Mouse (Mus musculus) liver, postnatal 0 days (tissue): Measurements from ENCODE around the gene Zfhx3. TPM values are rescaled to one million over a fixed set of nuclear protein-coding genes. Genes with fewer than 3 reads are reported as not detected.

Experiments
- ATAC-seq: fragments of 200-750 bp; cut with Nextera tagmentation; 2 replicates; pipeline ENCODE4 v1.8.0; 2017; ENCODE audit warnings: mild to moderate bottlenecking, moderate library complexity
- DNase-seq: peaks from one replicate; pipeline ENCODE4 v3.0.0-alpha.2; 2016
- H3K27ac ChIP-seq: fragments of 300-500 bp; sonication (generic); 2 replicates; pipeline ENCODE4 v1.5.1; 2014; ENCODE audit warnings: antibody characterized with exemption, moderate library complexity, mild to moderate bottlenecking, low read depth
- H3K27me3 ChIP-seq: fragments of 300-500 bp; sonication (generic); 2 replicates; pipeline ENCODE4 v1.6.1; 2014; ENCODE audit warnings: low read length, control low read depth, mixed read lengths; ENCODE audit not compliant: insufficient read depth
- H3K36me3 ChIP-seq: fragments of 300-500 bp; sonication (generic); replicated peaks from 2 replicates; pipeline ENCODE4 v1.6.1; 2014; ENCODE audit warnings: mild to moderate bottlenecking, control low read depth, low read length, moderate library complexity, mixed read lengths; ENCODE audit not compliant: insufficient read depth
- H3K4me1 ChIP-seq: fragments of 300-500 bp; sonication (generic); 2 replicates; pipeline ENCODE4 v1.6.1; 2014; ENCODE audit warnings: antibody characterized with exemption, mild to moderate bottlenecking, control low read depth; ENCODE audit not compliant: insufficient read depth
- H3K4me2 ChIP-seq: fragments of 300-500 bp; sonication (generic); 2 replicates; pipeline ENCODE4 v1.6.1; 2014; ENCODE audit warnings: low read depth, mild to moderate bottlenecking, low read length, moderate library complexity, mixed read lengths
- H3K4me3 ChIP-seq: fragments of 300-500 bp; sonication (generic); 2 replicates; pipeline ENCODE4 v1.5.1; 2014; ENCODE audit warnings: low read depth, low read length
- H3K9ac ChIP-seq: fragments of 300-500 bp; sonication (generic); replicated peaks from 2 replicates; pipeline ENCODE4 v1.6.1; 2014; ENCODE audit warnings: mild to moderate bottlenecking, moderate library complexity
- H3K9me3 ChIP-seq: fragments of 300-500 bp; sonication (generic); 2 replicates; pipeline ENCODE4 v1.6.1; 2016; ENCODE audit warnings: mild to moderate bottlenecking, control low read depth, low read length, mixed read lengths
- CTCF ChIP-seq: sonication (generic); IDR thresholded peaks from 2 replicates; pipeline ENCODE4 v1.5.1; 2016; ENCODE audit warnings: antibody characterized with exemption, low read depth
- EP300 ChIP-seq: IDR thresholded peaks from 2 replicates; pipeline ENCODE4 v1.6.1; 2016; ENCODE audit warnings: antibody characterized with exemption, low read depth, mild to moderate bottlenecking
- WGBS: fragments of 180-500 bp; shearing (Covaris S2); extraction: QIAGEN DNeasy Blood & Tissue Kit; methylation state at CpG from one replicate; pipeline ENCODE4 v1.1.7; 2014; ENCODE audit not compliant: insufficient replicate concordance; 5-methylcytosine and 5-hydroxymethylcytosine counted together
- polyA plus RNA-seq: library from polyadenylated mRNA; unstranded; fragments of >200 nt; fragmentation: Nextera tagmentation; extraction: Ambion mirVana; gene quantifications from 2 replicates; pipeline ENCODE4 v1.2.1, GENCODE M21; 2015

Gene Zfhx3
- polyA plus RNA-seq, 1 experiment from 2014 or later, result 1.2 TPM

GRCm38 (mm10) chr8:108711490-108711793 is 769.0 kb downstream of the Zfhx3 start:
- Histone ChIP-seq H3K27me3 (0 out of 2 replicates have a peak, but pooled peaks cover 3% of the 10 kb centered on the region), H3K36me3 (no peaks in the 10 kb centered on the region), H3K4me2 (no peak overlapping the region), H3K4me1 (peaks cover 37% of the 10 kb centered on the region), H3K27ac (no peak overlapping the region), H3K9ac (no peak overlapping the region), H3K4me3 (no peak overlapping the region), H3K9me3 (no peaks in the 10 kb centered on the region)
- DNase-seq (no peak), ATAC-seq (no peak)
- 58% methylated on average over 5 of the region's 5 CpGs for WGBS
- TF ChIP-seq EP300 (no peak), CTCF (no peak)

- Histone ChIP-seq H3K4me3 (no peak overlapping the region), H3K9me3 (no peaks in the 10 kb centered on the region), H3K27ac (no peak overlapping the region), H3K9ac (no peak overlapping the region), H3K4me1 (peaks cover 37% of the 10 kb centered on the region), H3K36me3 (no peaks in the 10 kb centered on the region), H3K27me3 (0 out of 2 replicates have a peak, but pooled peaks cover 3% of the 10 kb centered on the region), H3K4me2 (no peak overlapping the region)
- TF ChIP-seq EP300 (no peak), CTCF (no peak)
- no peak for DNase-seq
- no peak for ATAC-seq
- WGBS, result 66% methylated on average over 14 of the region's 14 CpGs
Observed at GRCm38 (mm10) chr8:108712001-108712411, 769.6 kb downstream of the Zfhx3 start.

GRCm38 (mm10) chr8:108712607-108713006 is 770.2 kb downstream of the Zfhx3 start:
- H3K9me3 ChIP-seq, result no peaks in the 10 kb centered on the region
- WGBS, result 62% methylated on average over 4 of the region's 4 CpGs
- H3K4me3 ChIP-seq, result no peak overlapping the region
- no peak overlapping the region for H3K9ac ChIP-seq
- TF ChIP-seq EP300 (no peak), CTCF (no peak)
- peaks cover 34% of the 10 kb centered on the region for H3K4me1 ChIP-seq
- no peak for ATAC-seq
- no peak overlapping the region for H3K4me2 ChIP-seq
- DNase-seq, result no peak
- H3K27ac ChIP-seq, result no peak overlapping the region
- H3K27me3 ChIP-seq, result 0 out of 2 replicates have a peak, but pooled peaks cover 3% of the 10 kb centered on the region
- H3K36me3 ChIP-seq, result no peaks in the 10 kb centered on the region

DNA sequence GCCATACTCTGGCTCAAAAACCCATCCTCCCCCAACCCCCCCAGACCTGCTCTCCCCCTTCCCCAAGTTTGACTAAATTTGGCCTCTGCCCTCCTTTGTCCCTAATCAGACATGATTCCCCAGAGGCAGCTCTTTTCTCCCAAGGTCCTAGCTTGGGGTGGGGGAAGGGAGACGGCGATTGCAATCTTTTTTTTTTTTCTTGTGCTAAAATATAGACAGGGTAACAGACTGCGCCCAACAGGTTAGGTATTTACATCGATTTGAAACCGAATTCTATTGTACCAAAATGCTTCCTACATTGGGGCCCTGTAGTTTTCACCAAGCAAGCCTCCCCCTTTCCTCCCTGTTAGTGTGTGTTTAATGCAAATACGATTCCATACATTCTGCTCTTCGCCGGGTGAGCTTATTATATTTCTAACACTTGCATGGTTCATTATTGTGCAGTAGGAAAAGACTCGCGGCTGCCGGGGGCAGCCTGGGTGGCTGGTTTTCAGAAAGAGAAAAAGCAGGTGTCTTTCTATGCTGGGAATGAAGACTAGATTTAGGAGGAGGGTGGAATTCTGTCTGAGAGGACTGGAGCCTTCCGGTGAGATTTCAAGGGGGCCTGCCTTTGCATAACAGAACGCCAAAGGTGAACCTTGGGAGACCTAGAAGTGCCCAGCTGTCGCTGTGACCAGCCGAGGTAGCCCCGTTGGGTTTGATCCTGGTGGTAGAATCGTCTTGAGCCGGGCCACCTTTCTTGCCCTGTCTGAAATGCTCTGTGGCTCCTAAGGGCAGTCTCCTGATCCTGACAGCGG is 771.1 kb downstream of the Zfhx3 start:
- Histone ChIP-seq H3K9me3 (no peaks in the 10 kb centered on the region), H3K4me1 (peaks cover 34% of the 10 kb centered on the region), H3K4me3 (peak overlapping the region; percentile 69), H3K27me3 (0 out of 2 replicates have a peak, but pooled peaks cover 3% of the 10 kb centered on the region), H3K36me3 (no peaks in the 10 kb centered on the region), H3K9ac (peak overlapping the region; percentile 70), H3K4me2 (peak overlapping the region; percentile 77), H3K27ac (peak overlapping the region; percentile 69)
- DNase-seq, result no peak
- no peak for ATAC-seq
- 44% methylated on average over 19 of the region's 19 CpGs for WGBS
- no peak for TF ChIP-seq CTCF
- no peak for TF ChIP-seq EP300

- Histone ChIP-seq H3K27ac (peak overlapping the region; percentile 69), H3K9ac (peak overlapping the region; percentile 70), H3K4me3 (peak overlapping the region; percentile 69), H3K9me3 (no peaks in the 10 kb centered on the region), H3K36me3 (no peaks in the 10 kb centered on the region), H3K4me1 (peaks cover 31% of the 10 kb centered on the region), H3K4me2 (peak overlapping the region; percentile 77), H3K27me3 (0 out of 2 replicates have a peak, but pooled peaks cover 3% of the 10 kb centered on the region)
- ATAC-seq, result peak; percentile 31
- WGBS, result 4% methylated on average over 21 of the region's 21 CpGs
- DNase-seq, result no peak
- TF ChIP-seq EP300, result no peak
- TF ChIP-seq CTCF, result no peak
Observed at GRCm38 (mm10) chr8:108714143-108714635, 771.7 kb downstream of the Zfhx3 start.

DNA sequence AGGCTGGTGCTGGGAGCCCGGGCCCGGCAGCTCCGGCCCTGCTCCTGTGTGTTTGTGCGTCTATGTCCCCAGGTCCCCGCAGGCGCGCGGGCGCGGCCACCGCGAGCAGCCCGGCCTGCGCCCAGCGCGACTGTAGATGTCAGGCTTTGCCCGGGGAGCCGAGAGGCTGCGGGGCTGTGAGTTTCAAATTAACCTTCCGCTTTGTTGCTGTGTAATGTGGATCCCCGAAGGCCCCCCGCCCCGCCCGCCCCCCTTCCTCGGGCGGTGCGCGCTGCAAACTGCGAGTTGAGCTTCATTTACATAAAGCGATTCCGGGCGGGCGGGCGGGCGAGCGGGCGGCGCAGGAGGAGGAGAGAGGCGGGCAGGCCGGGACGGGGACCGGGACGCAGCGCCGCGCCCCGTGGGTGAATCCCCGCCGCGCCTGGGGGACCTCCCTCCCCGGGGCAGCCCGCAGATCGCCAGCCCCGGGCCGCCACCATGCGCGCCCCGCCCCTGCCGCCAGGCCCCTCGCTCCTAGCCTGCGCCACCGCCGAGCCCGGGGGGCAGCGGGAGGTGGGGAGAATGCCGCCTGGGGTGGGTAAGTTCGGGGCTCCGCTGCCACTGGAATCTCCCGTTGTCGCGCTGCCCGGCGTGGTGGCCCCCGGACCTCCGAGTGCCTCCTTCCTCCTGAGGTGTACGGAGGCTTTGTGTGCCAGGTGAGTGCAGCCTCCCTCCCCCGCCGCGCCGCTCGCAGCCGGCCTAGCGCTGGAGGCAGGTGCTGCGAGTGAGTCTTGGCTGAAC is 772.4 kb downstream of the Zfhx3 start:
- DNase-seq (peak; percentile 75), ATAC-seq (peak; percentile 75)
- Histone ChIP-seq H3K36me3 (no peaks in the 10 kb centered on the region), H3K4me2 (peak overlapping the region; percentile 77), H3K27ac (peak overlapping the region; percentile 69), H3K9me3 (no peaks in the 10 kb centered on the region), H3K4me3 (peak overlapping the region; percentile 69), H3K27me3 (0 out of 2 replicates have a peak, but pooled peaks cover 3% of the 10 kb centered on the region), H3K9ac (peak overlapping the region; percentile 70), H3K4me1 (peaks cover 29% of the 10 kb centered on the region)
- TF ChIP-seq CTCF, result peak; percentile 34
- TF ChIP-seq EP300, result no peak
- under 1% methylated on average over 51 of the region's 84 CpGs for WGBS
